Mouse (Mus musculus) embryonic stem cell, embryonic (primary cell): ENCODE measurements around the gene Acox3.

Experiments
- CTCF ChIA-PET, 4 experiments: fragments of 300-600 bp in 2 of 4; fragments of 350-600 bp in 2 of 4; sonication (Branson Sonifier 250); formaldehyde crosslinking; loops; one replicate each; lab custom pipeline; 2022; ENCODE audit warnings: inconsistent platforms in 2 of 4; lab: Charles Lee
- POLR2A ChIA-PET, 4 experiments: fragments of 300-600 bp in 2 of 4; fragments of 350-600 bp in 2 of 4; sonication (Branson Sonifier 250); formaldehyde crosslinking; loops; one replicate each; lab custom pipeline; 2022; ENCODE audit warnings: antibody characterized with exemption in 4 of 4, inconsistent platforms in 1 of 4; lab: Charles Lee

Acox3 gene

GRCm38 (mm10) chr5:35593272-35593671 lies 10.4 kb downstream of the Acox3 start:
- ChIA-PET POLR2A (interaction anchor here in 3 of 4 experiments (0.9 to 11.2 kb wide), 11 partner anchors 10 to 340 kb away, joined by 3 to 115 read pairs (median 7); partner anchors contain the start of genes Trmt44 (in 3 of the 3) and Acox3 (in 2 of the 3)), CTCF (interaction anchor here (0.5 to 3.4 kb wide), 23 partner anchors 9 to 1411 kb away, joined by 3 to 43 read pairs (median 5); partner anchors contain the start of genes Acox3 (in 2 of the 4) and Trmt44 (in 1 of the 4))

- ChIA-PET POLR2A (interaction anchor here in 3 of 4 experiments (0.9 to 11.2 kb wide), 12 partner anchors 9 to 167 kb away, joined by 3 to 115 read pairs (median 4); partner anchors contain the start of genes Trmt44 (in 2 of the 3), Ablim2 (in 1 of the 3), Acox3 (in 1 of the 3) and Cpz (in 1 of the 3)), CTCF (interaction anchor here (0.6 to 3.2 kb wide), 53 partner anchors 8 to 424 kb away, joined by 3 to 51 read pairs (median 7); partner anchors contain the start of genes Acox3 (in 2 of the 4), Trmt44 (in 2 of the 4), Ablim2 (in 1 of the 4) and Cpz (in 1 of the 4))
Measured at GRCm38 (mm10) chr5:35594768-35595167, 11.9 kb downstream of the Acox3 start.

GRCm38 (mm10) chr5:35595706-35596105 lies 12.9 kb downstream of the Acox3 start:
- CTCF ChIA-PET, result interaction anchor here (0.5 to 3.2 kb wide), 138 partner anchors 8 to 816 kb away, joined by 3 to 51 read pairs (median 4); partner anchors contain the start of genes Acox3 (in 3 of the 4), Trmt44 (in 3 of the 4), Ablim2 (in 2 of the 4) and Htra3 (in 2 of the 4)

GRCm38 (mm10) chr5:35596169-35597160 lies 13.6 kb downstream of the Acox3 start:
- ChIA-PET POLR2A (interaction anchor here (0.7 to 11.2 kb wide), 18 partner anchors 12 to 165 kb away, joined by 3 to 115 read pairs (median 4); partner anchors contain the start of genes Trmt44 (in 3 of the 4), Acox3 (in 2 of the 4), Ablim2 (in 1 of the 4) and Cpz (in 1 of the 4)), CTCF (interaction anchor here (0.5 to 3.2 kb wide), 115 partner anchors 7 to 422 kb away, joined by 3 to 51 read pairs (median 4); partner anchors contain the start of genes Acox3 (in 3 of the 4), Htra3 (in 2 of the 4), Trmt44 (in 2 of the 4) and Ablim2 (in 1 of the 4))

More at GRCm38 (mm10) chr5:35595706-35596105, 12.9 kb downstream of the Acox3 start:
- POLR2A ChIA-PET, result interaction anchor here (0.7 to 11.2 kb wide), 18 partner anchors 12 to 166 kb away, joined by 3 to 115 read pairs (median 4); partner anchors contain the start of genes Trmt44 (in 3 of the 4), Acox3 (in 2 of the 4), Ablim2 (in 1 of the 4) and Cpz (in 1 of the 4)

GRCm38 (mm10) chr5:35600233-35600632 lies 17.4 kb downstream of the Acox3 start:
- ChIA-PET POLR2A (interaction anchor here in 1 of 4 experiments (1.0 kb wide), 1 partner anchor 47 kb away, joined by 3 read pairs; no protein-coding TSS in a partner anchor), CTCF (interaction anchor here in 3 of 4 experiments (0.9 to 2.7 kb wide), 4 partner anchors 80 to 114 kb away, joined by 3 to 10 read pairs (median 4); partner anchors contain the start of gene Htra3 (in 1 of the 3))

- ChIA-PET POLR2A (interaction anchor here in 1 of 4 experiments (1.3 kb wide), 1 partner anchor 26 kb away, joined by 3 read pairs; the partner anchor contains the start of gene Trmt44), CTCF (interaction anchor here in 1 of 4 experiments (0.6 kb wide), 1 partner anchor 64 kb away, joined by 5 read pairs; no protein-coding TSS in a partner anchor)
Measured at GRCm38 (mm10) chr5:35601526-35601925, 18.7 kb downstream of the Acox3 start.

- ChIA-PET POLR2A (no interaction called here), CTCF (interaction anchor here in 3 of 4 experiments (0.9 to 4.1 kb wide), 5 partner anchors 10 to 109 kb away, joined by 3 to 22 read pairs (median 4); no protein-coding TSS in a partner anchor)
Measured at GRCm38 (mm10) chr5:35605355-35605754, 22.5 kb downstream of the Acox3 start.

GRCm38 (mm10) chr5:35606800-35607199 lies 24.0 kb downstream of the Acox3 start:
- ChIA-PET CTCF (interaction anchor here in 3 of 4 experiments (1.0 to 4.1 kb wide), 4 partner anchors 11 to 107 kb away, joined by 3 to 22 read pairs (median 4); no protein-coding TSS in a partner anchor), POLR2A (interaction anchor here in 1 of 4 experiments (0.7 to 1.4 kb wide), 2 partner anchors 9 to 648 kb away, joined by 3 to 5 read pairs; no protein-coding TSS in a partner anchor)

- POLR2A ChIA-PET, result interaction anchor here in 1 of 4 experiments (0.8 to 3.0 kb wide), 3 partner anchors 12 to 33 kb away, joined by 3 to 9 read pairs (median 7); partner anchors contain the start of gene Trmt44
- CTCF ChIA-PET, result interaction anchor here in 2 of 4 experiments (0.7 to 1.5 kb wide), 2 partner anchors 12 kb away, joined by 3 to 4 read pairs; no protein-coding TSS in a partner anchor
Measured at GRCm38 (mm10) chr5:35607784-35608183, 24.9 kb downstream of the Acox3 start.

GRCm38 (mm10) chr5:35608559-35608958 lies 25.7 kb downstream of the Acox3 start:
- ChIA-PET POLR2A (interaction anchor here in 3 of 4 experiments (0.8 to 3.0 kb wide), 9 partner anchors 13 to 243 kb away, joined by 3 to 9 read pairs (median 4); partner anchors contain the start of gene Trmt44 (in 1 of the 3)), CTCF (interaction anchor here in 3 of 4 experiments (1.0 to 2.3 kb wide), 8 partner anchors 13 to 250 kb away, joined by 3 to 16 read pairs (median 4); no protein-coding TSS in a partner anchor)

GRCm38 (mm10) chr5:35609381-35609780 lies 26.5 kb downstream of the Acox3 start:
- ChIA-PET POLR2A (interaction anchor here (0.7 to 3.0 kb wide), 18 partner anchors 12 to 242 kb away, joined by 3 to 9 read pairs (median 4); partner anchors contain the start of genes Trmt44 (in 3 of the 4), Ablim2 (in 1 of the 4) and Acox3 (in 1 of the 4)), CTCF (interaction anchor here (0.5 to 2.3 kb wide), 14 partner anchors 13 to 1208 kb away, joined by 3 to 16 read pairs (median 4); partner anchors contain the start of gene Acox3 (in 1 of the 4))

- ChIA-PET POLR2A (interaction anchor here (0.8 to 3.0 kb wide), 16 partner anchors 12 to 241 kb away, joined by 3 to 9 read pairs (median 4); partner anchors contain the start of genes Trmt44 (in 2 of the 4), Ablim2 (in 1 of the 4) and Acox3 (in 1 of the 4)), CTCF (interaction anchor here in 3 of 4 experiments (0.5 to 2.3 kb wide), 12 partner anchors 14 to 1209 kb away, joined by 3 to 16 read pairs (median 4); partner anchors contain the start of gene Acox3 (in 1 of the 3))
Measured at GRCm38 (mm10) chr5:35609971-35610370, 27.1 kb downstream of the Acox3 start.

GRCm38 (mm10) chr5:35610381-35610780 lies 27.5 kb downstream of the Acox3 start:
- ChIA-PET CTCF (interaction anchor here in 3 of 4 experiments (0.5 to 2.3 kb wide), 10 partner anchors 14 to 189 kb away, joined by 3 to 16 read pairs (median 4); partner anchors contain the start of gene Acox3 (in 1 of the 3)), POLR2A (interaction anchor here in 3 of 4 experiments (0.8 to 3.0 kb wide), 7 partner anchors 13 to 214 kb away, joined by 3 to 9 read pairs (median 4); partner anchors contain the start of gene Trmt44 (in 2 of the 3))

- POLR2A ChIA-PET, result interaction anchor here in 3 of 4 experiments (0.8 to 2.3 kb wide), 5 partner anchors 13 to 36 kb away, joined by 3 to 8 read pairs (median 3); partner anchors contain the start of gene Trmt44 (in 1 of the 3)
Measured at GRCm38 (mm10) chr5:35611170-35611569, 28.3 kb downstream of the Acox3 start.

GRCm38 (mm10) chr5:35611900-35612299 lies 29.1 kb downstream of the Acox3 start:
- POLR2A ChIA-PET, result interaction anchor here in 3 of 4 experiments (0.8 to 2.3 kb wide), 5 partner anchors 14 to 41 kb away, joined by 3 to 8 read pairs (median 3); partner anchors contain the start of gene Trmt44 (in 1 of the 3)
- CTCF ChIA-PET, result interaction anchor here in 3 of 4 experiments (0.6 to 1.3 kb wide), 4 partner anchors 11 to 1792 kb away, joined by 3 read pairs; no protein-coding TSS in a partner anchor

More at GRCm38 (mm10) chr5:35611170-35611569, 28.3 kb downstream of the Acox3 start:
- CTCF ChIA-PET, result interaction anchor here in 3 of 4 experiments (0.5 to 2.0 kb wide), 6 partner anchors 12 to 1194 kb away, joined by 3 to 7 read pairs (median 4); no protein-coding TSS in a partner anchor

- POLR2A ChIA-PET, result no interaction called here
- CTCF ChIA-PET, result no interaction called here
Measured at GRCm38 (mm10) chr5:35612722-35613121, 29.9 kb downstream of the Acox3 start.
